Mouse (Mus musculus) WW6 (cell line): Measurements from ENCODE around the gene Adgrl4.

ENCODE experiments used
- DNase-seq: peaks from one replicate; pipeline ENCODE4 v3.0.0-alpha.2; 2013; ENCODE audit warnings: low read depth, low spot score

Gene Adgrl4

GRCm38 (mm10) chr3:151488853-151489252 lies 51.2 kb downstream of the Adgrl4 start:
- no peak for DNase-seq

GRCm38 (mm10) chr3:151505606-151506005 lies 67.9 kb downstream of the Adgrl4 start:
- no peak for DNase-seq

- DNase-seq, result no peak
Observed at GRCm38 (mm10) chr3:151511184-151511583, 73.5 kb downstream of the Adgrl4 start.

- no peak for DNase-seq
Observed at GRCm38 (mm10) chr3:151547182-151547581, 109.5 kb downstream of the Adgrl4 start.

- DNase-seq, result no peak
Observed at GRCm38 (mm10) chr3:151551002-151551401, 113.3 kb downstream of the Adgrl4 start.

- no peak for DNase-seq
Observed at GRCm38 (mm10) chr3:151556635-151557034, 118.9 kb downstream of the Adgrl4 start.

GRCm38 (mm10) chr3:151557125-151557524 lies 119.4 kb downstream of the Adgrl4 start:
- DNase-seq, result no peak

GRCm38 (mm10) chr3:151557607-151558006 lies 119.9 kb downstream of the Adgrl4 start:
- no peak for DNase-seq

- no peak for DNase-seq
Observed at GRCm38 (mm10) chr3:151558374-151558773, 120.7 kb downstream of the Adgrl4 start.

- no peak for DNase-seq
Observed at GRCm38 (mm10) chr3:151565664-151566621, 128.3 kb downstream of the Adgrl4 start.

GRCm38 (mm10) chr3:151566629-151567028 lies 128.9 kb downstream of the Adgrl4 start:
- no peak for DNase-seq

GRCm38 (mm10) chr3:151567541-151567940 lies 129.9 kb downstream of the Adgrl4 start:
- DNase-seq, result no peak

- DNase-seq, result no peak
Observed at GRCm38 (mm10) chr3:151572089-151572488, 134.4 kb downstream of the Adgrl4 start.

GRCm38 (mm10) chr3:151575292-151575691 lies 137.6 kb downstream of the Adgrl4 start:
- no peak for DNase-seq

GRCm38 (mm10) chr3:151576155-151576554 lies 138.5 kb downstream of the Adgrl4 start:
- DNase-seq, result no peak

GRCm38 (mm10) chr3:151591904-151592303 lies 154.2 kb downstream of the Adgrl4 start:
- no peak for DNase-seq
